Mouse (Mus musculus): ENCODE measurements at regions not wholly inside any gene's neighbourhood (a gene's known extent, or its start where the extent isn't known, plus 50 kb on each side); places are given as distances from the start of the nearest gene placed in this dataset.
A peak's percentile ranks its signal among the peaks of the same experiment; 100 is the strongest.
"Not testable (repeated sequence)": the region's sequence is repeated elsewhere in the genome, so short reads cannot be mapped to it uniquely, and the experiment has no call there.

DNA sequence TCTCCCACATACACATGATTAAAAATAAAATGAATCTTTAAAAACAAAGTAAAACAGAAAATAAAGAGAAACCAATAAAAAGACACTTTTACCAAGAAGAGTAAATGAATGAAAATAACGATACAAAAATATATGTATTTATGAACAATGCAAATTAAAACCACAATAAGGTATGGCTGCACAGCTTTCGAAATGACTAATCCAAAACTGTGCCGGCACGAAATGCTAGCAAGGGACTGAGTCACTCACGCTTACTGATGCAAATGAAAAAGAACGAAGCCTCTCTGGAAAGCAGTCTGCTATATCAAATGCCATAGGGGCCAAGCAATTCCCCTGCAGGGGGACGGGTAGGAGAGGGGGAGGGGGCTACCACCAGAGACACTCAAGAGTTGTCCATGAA is 704.0 kb downstream of the 4930447A16Rik start:
- Histone ChIP-seq H3K27me3 (no peaks in the 10 kb centered on the region), H3K4me2 (no peak overlapping the region), H3K4me1 (replicated peaks) (peaks cover 6% of the 10 kb centered on the region; the same call in 1 of the 2 replicates), H3K36me3 (replicated peaks) (no peaks in the 10 kb centered on the region), H3K27ac (replicated peaks) (no peak overlapping the region), H3K9me3 (replicated peaks) (no peaks in the 10 kb centered on the region), H3K4me3 (replicated peaks) (no peak overlapping the region), H3K9ac (no peak overlapping the region)
- WGBS (ENCODE audit: insufficient replicate concordance), result 78% methylated on average over 7 of the region's 7 CpGs
- ATAC-seq (ENCODE audit: insufficient read depth), result no peak

DNA sequence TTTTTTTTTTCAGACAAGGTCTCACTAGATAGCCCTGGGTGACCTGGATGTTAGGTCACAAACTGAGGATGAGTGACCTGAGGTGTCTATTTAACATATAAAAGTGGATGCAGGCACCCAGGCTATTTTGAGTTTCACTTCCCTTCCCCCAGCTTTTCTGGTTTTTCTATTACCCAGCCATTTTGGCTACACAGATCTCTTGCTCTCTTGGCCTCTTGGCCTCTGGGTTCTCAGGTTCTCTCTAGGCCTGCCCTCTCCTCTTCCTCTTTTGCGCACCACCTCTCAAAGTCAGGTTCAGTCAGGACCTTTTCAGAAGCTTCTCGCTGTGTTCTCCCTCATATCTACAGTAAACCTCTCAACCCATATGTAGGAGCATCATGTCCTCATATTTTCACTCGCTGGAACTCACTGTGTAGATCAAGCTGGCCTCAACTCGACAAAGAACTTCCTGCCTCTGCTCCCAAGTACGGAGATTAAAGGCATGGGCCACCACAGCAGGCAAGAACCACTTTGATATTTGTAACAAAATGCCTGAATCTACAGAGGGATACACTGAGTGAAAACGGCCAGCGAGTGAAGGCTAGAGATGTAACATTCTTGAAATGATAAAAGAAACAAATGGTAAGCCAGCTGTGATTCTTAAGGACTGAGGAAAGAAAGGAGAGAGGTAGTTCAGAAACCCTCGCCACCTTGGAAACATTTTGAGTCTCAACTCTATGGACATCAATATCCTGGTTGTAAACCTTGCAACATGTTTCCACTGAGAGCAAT is 704.7 kb downstream of the 4930447A16Rik start:
- WGBS (ENCODE audit: insufficient replicate concordance), result 59% methylated on average over 8 of the region's 8 CpGs
- no peak overlapping the region for H3K4me3 ChIP-seq (replicated peaks)

DNA sequence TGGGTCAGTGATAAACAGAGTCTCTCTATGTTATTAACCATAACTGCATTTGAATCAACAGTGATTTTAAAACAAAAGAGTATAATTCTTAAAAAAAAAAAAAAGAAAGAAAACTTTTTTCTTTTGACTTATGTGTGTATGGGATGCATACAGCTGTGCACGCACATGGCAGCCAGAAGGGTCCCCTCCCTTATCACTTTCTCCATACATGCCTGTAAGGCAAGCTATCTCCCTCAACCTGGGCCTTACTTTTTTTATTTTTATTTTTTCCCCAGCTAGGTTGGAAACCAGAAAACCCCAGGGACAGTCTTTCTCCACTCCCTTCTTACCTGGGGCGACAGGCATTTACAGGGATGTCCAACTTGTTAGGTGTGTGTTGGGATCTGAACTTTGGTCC is 705.3 kb downstream of the 4930447A16Rik start:
- no peaks in the 10 kb centered on the region for H3K27me3 ChIP-seq
- H3K4me3 ChIP-seq (replicated peaks), result no peak overlapping the region
- H3K9me3 ChIP-seq (replicated peaks), result no peaks in the 10 kb centered on the region
- 0 out of 2 replicates have a peak, but pooled peaks have one; percentile 40 for ATAC-seq (ENCODE audit: insufficient read depth)
- no peak overlapping the region for H3K9ac ChIP-seq
- H3K27ac ChIP-seq (replicated peaks), result no peak overlapping the region
- no peaks in the 10 kb centered on the region for H3K36me3 ChIP-seq (replicated peaks)
- 37% methylated on average over 2 of the region's 2 CpGs for WGBS (ENCODE audit: insufficient replicate concordance)
- no peak overlapping the region for H3K4me2 ChIP-seq
- peaks cover 6% of the 10 kb centered on the region; the same call in 1 of the 2 replicates for H3K4me1 ChIP-seq (replicated peaks)

More for the DNA sequence above, 704.7 kb downstream of the 4930447A16Rik start:
- H3K36me3 ChIP-seq (replicated peaks), result no peaks in the 10 kb centered on the region
- no peak overlapping the region for H3K9ac ChIP-seq
- no peaks in the 10 kb centered on the region for H3K9me3 ChIP-seq (replicated peaks)
- no peaks in the 10 kb centered on the region for H3K27me3 ChIP-seq
- H3K4me2 ChIP-seq, result no peak overlapping the region
- H3K27ac ChIP-seq (replicated peaks), result no peak overlapping the region
- no peak for ATAC-seq (ENCODE audit: insufficient read depth)
- H3K4me1 ChIP-seq (replicated peaks), result peaks cover 6% of the 10 kb centered on the region; the same call in 1 of the 2 replicates

DNA sequence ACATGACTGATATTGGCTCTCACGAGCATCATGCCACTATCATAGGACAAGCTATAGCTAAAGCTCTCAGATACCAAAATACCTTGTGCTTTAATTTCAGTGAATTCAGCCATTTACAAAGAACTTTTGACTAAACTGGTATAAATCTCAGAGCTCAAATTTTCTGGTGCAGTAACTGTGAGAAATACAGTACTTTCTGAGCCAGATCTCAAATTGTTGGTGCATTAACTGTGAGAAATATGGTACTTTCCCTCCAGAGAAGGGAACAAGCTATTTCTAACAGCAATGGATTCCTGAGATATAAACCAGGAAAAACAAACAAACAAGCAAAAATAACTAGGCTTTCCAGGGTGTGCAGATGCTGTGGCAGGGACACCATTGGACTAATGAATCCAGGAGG is 714.3 kb downstream of the 4930447A16Rik start:
- ATAC-seq (ENCODE audit: insufficient read depth), result no peak
- Histone ChIP-seq H3K9me3 (replicated peaks) (no peaks in the 10 kb centered on the region), H3K36me3 (replicated peaks) (no peaks in the 10 kb centered on the region), H3K9ac (no peak overlapping the region), H3K4me2 (no peak overlapping the region), H3K4me3 (replicated peaks) (no peak overlapping the region), H3K27me3 (no peaks in the 10 kb centered on the region), H3K27ac (replicated peaks) (no peak overlapping the region), H3K4me1 (replicated peaks) (peaks cover 17% of the 10 kb centered on the region)
- 71% methylated on average over 1 of the region's 1 CpGs for WGBS (ENCODE audit: insufficient replicate concordance)

DNA sequence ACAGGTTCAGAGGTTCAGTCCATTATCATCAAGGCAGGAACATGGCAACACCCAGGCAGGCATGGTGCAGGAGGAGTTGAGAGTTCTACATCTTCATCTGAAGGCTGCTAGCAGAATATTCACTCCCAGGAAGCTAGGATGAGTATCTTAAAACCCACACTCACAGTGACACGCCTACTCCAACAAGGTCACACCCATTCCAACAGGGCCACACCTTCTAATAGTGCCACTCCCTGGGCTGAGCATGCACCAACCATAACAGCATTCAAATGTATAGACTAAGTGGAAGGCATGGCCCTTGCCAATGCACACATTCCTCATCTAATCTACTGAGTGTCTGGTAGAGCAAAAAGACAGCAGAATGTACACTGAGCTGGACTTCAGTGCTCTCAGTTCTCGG is 718.1 kb downstream of the 4930447A16Rik start:
- 47% methylated on average over 2 of the region's 2 CpGs for WGBS (ENCODE audit: insufficient replicate concordance)
- peak overlapping the region; percentile 29; the same call in 1 of the 2 replicates for H3K27ac ChIP-seq (replicated peaks)
- H3K9ac ChIP-seq, result no peak overlapping the region
- H3K27me3 ChIP-seq, result no peaks in the 10 kb centered on the region
- peak; percentile 97 for ATAC-seq (ENCODE audit: insufficient read depth)
- H3K4me3 ChIP-seq (replicated peaks), result no peak overlapping the region
- H3K4me1 ChIP-seq (replicated peaks), result peaks cover 32% of the 10 kb centered on the region
- no peaks in the 10 kb centered on the region for H3K9me3 ChIP-seq (replicated peaks)
- no peaks in the 10 kb centered on the region for H3K36me3 ChIP-seq (replicated peaks)
- peak overlapping the region; percentile 13; the same call in 1 of the 2 replicates for H3K4me2 ChIP-seq

DNA sequence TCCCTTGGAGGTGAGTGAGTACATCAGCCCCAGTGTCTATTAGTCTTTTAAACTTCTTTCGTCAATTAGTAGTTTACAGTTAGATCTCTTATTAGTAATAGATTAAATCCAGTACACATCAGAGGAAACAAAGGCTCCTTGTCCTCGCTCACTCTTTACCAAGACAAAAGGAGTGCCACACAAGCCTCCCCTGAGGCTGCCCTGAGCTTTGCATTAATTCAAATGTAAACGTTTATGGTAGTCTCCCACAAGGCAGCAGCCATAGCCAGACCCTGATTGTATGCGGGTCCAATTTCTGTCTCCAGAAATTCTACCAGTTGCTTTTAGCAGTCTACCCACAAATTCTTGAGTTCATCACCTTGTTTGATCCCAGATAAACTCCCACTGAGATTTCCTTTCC is 726.3 kb downstream of the 4930447A16Rik start:
- WGBS (ENCODE audit: insufficient replicate concordance), result 55% methylated on average over 4 of the region's 4 CpGs
- no peak for ATAC-seq (ENCODE audit: insufficient read depth)

DNA sequence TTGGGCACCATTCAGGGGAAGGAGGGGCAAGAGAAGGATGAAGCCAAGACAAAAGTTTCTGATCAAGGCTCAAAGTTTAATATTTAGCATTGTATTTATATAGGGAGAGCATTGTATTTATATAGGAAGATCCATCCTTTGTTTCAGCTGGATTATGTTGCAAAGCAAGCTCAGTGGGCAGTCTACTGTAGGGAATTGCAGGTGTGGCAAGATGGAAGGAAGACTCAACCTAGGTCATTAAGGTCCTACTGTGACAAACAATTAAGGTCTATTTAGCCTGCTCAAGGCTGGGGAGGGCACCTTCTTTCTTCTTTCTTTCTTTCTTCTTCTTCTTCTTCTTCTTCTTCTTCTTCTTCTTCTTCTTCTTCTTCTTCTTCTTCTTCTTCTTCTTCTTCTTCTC is 728.5 kb downstream of the 4930447A16Rik start:
- not testable (repeated sequence) for H3K9me3 ChIP-seq (replicated peaks); H3K4me2 ChIP-seq; H3K36me3 ChIP-seq (replicated peaks); H3K9ac ChIP-seq; H3K4me1 ChIP-seq (replicated peaks); H3K27me3 ChIP-seq; H3K4me3 ChIP-seq (replicated peaks); ATAC-seq (ENCODE audit: insufficient read depth); H3K27ac ChIP-seq (replicated peaks)

More for the DNA sequence above, 726.3 kb downstream of the 4930447A16Rik start:
- no peak overlapping the region for H3K4me2 ChIP-seq
- H3K9me3 ChIP-seq (replicated peaks), result no peaks in the 10 kb centered on the region
- H3K4me3 ChIP-seq (replicated peaks), result no peak overlapping the region
- H3K4me1 ChIP-seq (replicated peaks), result no peaks in the 10 kb centered on the region
- no peaks in the 10 kb centered on the region for H3K27me3 ChIP-seq
- no peak overlapping the region for H3K9ac ChIP-seq
- no peak overlapping the region for H3K27ac ChIP-seq (replicated peaks)
- H3K36me3 ChIP-seq (replicated peaks), result no peaks in the 10 kb centered on the region

DNA sequence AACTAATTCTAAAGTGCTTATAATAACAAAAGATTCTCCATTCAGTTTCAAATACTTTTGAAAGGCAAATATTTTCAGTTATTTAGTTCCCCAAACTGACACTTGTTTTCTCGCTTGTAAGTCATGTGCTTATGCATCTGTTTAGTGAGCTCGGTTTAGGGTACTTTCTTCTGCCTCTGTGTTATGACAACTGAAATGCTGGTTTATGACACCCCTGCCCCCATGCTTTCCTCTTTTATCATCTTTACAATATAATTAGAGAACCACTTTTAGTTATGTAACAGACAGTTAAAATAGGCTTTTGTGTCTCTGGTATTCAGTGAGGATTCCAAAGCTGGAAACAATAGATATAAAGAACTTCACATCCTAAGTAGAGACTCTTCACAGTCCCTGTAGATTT is 733.8 kb downstream of the 4930447A16Rik start:
- Histone ChIP-seq H3K9me3 (replicated peaks) (no peaks in the 10 kb centered on the region), H3K4me2 (no peak overlapping the region), H3K36me3 (replicated peaks) (no peaks in the 10 kb centered on the region), H3K4me3 (replicated peaks) (no peak overlapping the region), H3K27ac (replicated peaks) (no peak overlapping the region), H3K4me1 (replicated peaks) (no peaks in the 10 kb centered on the region), H3K9ac (no peak overlapping the region), H3K27me3 (no peaks in the 10 kb centered on the region)
- 54% methylated on average over 2 of the region's 2 CpGs for WGBS (ENCODE audit: insufficient replicate concordance)
- no peak for ATAC-seq (ENCODE audit: insufficient read depth)

DNA sequence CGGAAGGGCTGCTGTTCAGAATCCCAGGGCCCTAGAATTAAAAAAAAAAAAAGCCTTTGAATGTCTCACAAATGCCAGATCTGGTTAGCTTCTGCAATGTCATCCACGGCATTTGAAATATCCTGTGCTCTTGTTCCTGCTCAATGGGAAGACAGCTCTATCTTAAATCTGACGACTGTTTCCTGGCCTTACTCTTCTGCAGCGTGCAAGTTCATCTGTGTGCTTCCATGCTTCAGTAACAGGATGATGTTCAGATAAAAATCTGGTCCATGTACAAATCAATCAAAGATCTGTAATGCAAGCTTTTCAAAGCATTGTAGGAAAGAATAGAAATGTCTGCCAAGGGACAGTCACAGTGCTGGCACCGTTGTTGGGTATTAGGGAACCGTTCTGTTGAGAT is 738.4 kb downstream of the 4930447A16Rik start:
- H3K4me1 ChIP-seq (replicated peaks), result no peaks in the 10 kb centered on the region
- ATAC-seq (ENCODE audit: insufficient read depth), result no peak
- no peak overlapping the region for H3K4me3 ChIP-seq (replicated peaks)
- H3K27me3 ChIP-seq, result no peaks in the 10 kb centered on the region
- H3K27ac ChIP-seq (replicated peaks), result no peak overlapping the region
- H3K36me3 ChIP-seq (replicated peaks), result no peaks in the 10 kb centered on the region
- H3K9me3 ChIP-seq (replicated peaks), result no peaks in the 10 kb centered on the region
- 35% methylated on average over 6 of the region's 6 CpGs for WGBS (ENCODE audit: insufficient replicate concordance)
- H3K4me2 ChIP-seq, result no peak overlapping the region
- H3K9ac ChIP-seq, result no peak overlapping the region

DNA sequence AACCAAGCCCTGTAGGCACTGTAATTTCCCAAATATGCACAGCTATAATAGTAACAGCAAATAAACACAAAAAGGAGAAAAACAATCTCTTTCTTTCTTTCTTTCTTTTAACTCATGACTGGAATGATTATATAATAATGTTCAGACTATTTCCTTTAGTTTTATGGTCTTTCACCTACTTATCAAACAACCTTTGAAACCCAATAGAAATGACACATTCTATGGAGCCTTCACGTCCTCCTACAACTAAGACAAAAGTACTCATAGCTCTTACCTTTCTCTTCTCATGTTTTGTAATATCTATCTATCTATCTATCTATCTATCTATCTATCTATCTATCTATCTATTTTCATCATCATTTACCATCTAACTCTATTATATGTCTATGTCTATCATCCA is 739.5 kb downstream of the 4930447A16Rik start:
- ATAC-seq (ENCODE audit: insufficient read depth), result no peak

DNA sequence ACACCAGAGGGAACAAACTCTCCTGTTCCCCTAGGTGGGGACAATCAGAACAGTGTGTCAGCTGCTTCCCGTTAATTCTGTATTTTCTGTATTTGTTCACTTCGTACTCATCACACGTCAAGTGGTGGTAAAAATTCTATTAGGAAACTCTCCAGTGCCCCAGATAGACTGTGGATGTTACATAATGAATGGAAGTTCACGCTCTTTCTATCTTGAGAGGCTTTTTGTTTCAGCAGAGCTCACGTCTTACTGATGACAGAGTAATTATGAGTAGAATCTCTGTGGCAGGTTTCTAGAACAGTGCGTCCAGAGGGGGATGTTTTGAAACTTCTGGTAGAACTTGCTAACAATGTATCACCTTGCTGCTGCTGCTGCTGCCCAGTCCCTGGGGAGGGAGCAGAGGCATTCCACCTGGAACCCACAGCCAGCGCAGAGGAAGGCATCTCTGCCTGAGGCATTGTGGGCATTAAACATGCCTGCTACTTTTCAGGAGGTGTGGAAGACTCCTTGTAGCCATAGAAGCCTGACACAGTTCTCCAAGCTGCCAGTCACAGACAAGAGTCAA is 740.6 kb downstream of the 4930447A16Rik start:
- Histone ChIP-seq H3K36me3 (replicated peaks) (no peaks in the 10 kb centered on the region), H3K27ac (replicated peaks) (no peak overlapping the region), H3K4me1 (replicated peaks) (no peaks in the 10 kb centered on the region), H3K27me3 (no peaks in the 10 kb centered on the region), H3K4me3 (replicated peaks) (no peak overlapping the region), H3K9ac (no peak overlapping the region), H3K4me2 (no peak overlapping the region), H3K9me3 (replicated peaks) (no peaks in the 10 kb centered on the region)
- ATAC-seq (ENCODE audit: insufficient read depth), result no peak
- WGBS (ENCODE audit: insufficient replicate concordance), result 71% methylated on average over 7 of the region's 7 CpGs

More for the DNA sequence above, 739.5 kb downstream of the 4930447A16Rik start:
- H3K27me3 ChIP-seq, result no peaks in the 10 kb centered on the region
- no peaks in the 10 kb centered on the region for H3K9me3 ChIP-seq (replicated peaks)
- H3K4me3 ChIP-seq (replicated peaks), result no peak overlapping the region
- H3K36me3 ChIP-seq (replicated peaks), result no peaks in the 10 kb centered on the region
- 69% methylated on average over 1 of the region's 1 CpGs for WGBS (ENCODE audit: insufficient replicate concordance)
- H3K4me1 ChIP-seq (replicated peaks), result no peaks in the 10 kb centered on the region
- no peak overlapping the region for H3K4me2 ChIP-seq
- no peak overlapping the region for H3K27ac ChIP-seq (replicated peaks)
- H3K9ac ChIP-seq, result no peak overlapping the region

All from liver, embryonic 15.5 days (tissue).